Mouse (Mus musculus) left cerebral cortex, postnatal 36 days (tissue): ENCODE results near the gene 9430015G10Rik. TPM values are rescaled to one million over a fixed set of nuclear protein-coding genes. Genes with fewer than 3 reads are reported as not detected.

Experiments
- DNase-seq, 2 experiments: peaks; one replicate each; pipeline ENCODE4 v3.0.0; 2021 to 2022; ENCODE audit warnings: low spot score in 2 of 2, mixed read lengths in 1 of 2
- intact Hi-C: fragments of 180-260 bp; cut with DNase I; formaldehyde crosslinking; loops from one replicate; pipeline ENCODE4 v1.15.1; 2025
- total RNA-seq, 2 experiments: library from RNA; stranded (reverse); gene quantifications; 2 replicates each; pipeline ENCODE4 v1.2.3; 2021

9430015G10Rik gene
- total RNA-seq, 2 experiments from 2014 or later = 27.0 to 35.8 TPM

- intact Hi-C loops = no loop called here
- DNase-seq = no peak
Measured at GRCm38 (mm10) chr4:156093758-156094157, 16.0 kb upstream of the 9430015G10Rik start.

GRCm38 (mm10) chr4:156096191-156096590 lies 13.6 kb upstream of the 9430015G10Rik start:
- no peak for DNase-seq
- intact Hi-C loops = loop anchor here (5.0 kb wide), 1 partner anchor 64 kb away; no protein-coding TSS in a partner anchor

GRCm38 (mm10) chr4:156097770-156098366 lies 11.9 kb upstream of the 9430015G10Rik start:
- intact Hi-C loops = loop anchor here (5.0 kb wide), 1 partner anchor 66 kb away; no protein-coding TSS in a partner anchor
- no peak for DNase-seq

- DNase-seq = no peak
- intact Hi-C loops = loop anchor here (5.0 kb wide), 1 partner anchor 67 kb away; no protein-coding TSS in a partner anchor
Measured at GRCm38 (mm10) chr4:156099427-156099826, 10.4 kb upstream of the 9430015G10Rik start.

- no peak for DNase-seq
- intact Hi-C loops = loop anchor here (5.0 to 10.0 kb wide), 2 partner anchors 106 to 138 kb away; partner anchors contain the start of genes B3galt6, C1qtnf12 and Sdf4
Measured at GRCm38 (mm10) chr4:156100501-156100900, 9.3 kb upstream of the 9430015G10Rik start.

GRCm38 (mm10) chr4:156101481-156101903 lies 8.3 kb upstream of the 9430015G10Rik start:
- no peak for DNase-seq
- intact Hi-C loops = loop anchor here (5.0 to 10.0 kb wide), 2 partner anchors 107 to 139 kb away; partner anchors contain the start of genes B3galt6, C1qtnf12 and Sdf4

- intact Hi-C loops = loop anchor here (5.0 to 10.0 kb wide), 2 partner anchors 109 to 141 kb away; partner anchors contain the start of genes B3galt6, C1qtnf12 and Sdf4
- DNase-seq = no peak
Measured at GRCm38 (mm10) chr4:156103342-156103741, 6.4 kb upstream of the 9430015G10Rik start.

- intact Hi-C loops = loop anchor here (10.0 kb wide), 1 partner anchor 114 kb away; the partner anchor contains the start of genes B3galt6 and Sdf4
- no peak for DNase-seq
Measured at GRCm38 (mm10) chr4:156108606-156109546, 906 bp upstream of the 9430015G10Rik start.

GRCm38 (mm10) chr4:156124077-156124476 lies 14.3 kb downstream of the 9430015G10Rik start:
- intact Hi-C loops = no loop called here
- no peak for DNase-seq

GRCm38 (mm10) chr4:156125393-156125792 lies 15.6 kb downstream of the 9430015G10Rik start:
- intact Hi-C loops = no loop called here

GRCm38 (mm10) chr4:156126841-156127240 lies 17.1 kb downstream of the 9430015G10Rik start:
- intact Hi-C loops = no loop called here

More at GRCm38 (mm10) chr4:156125393-156125792, 15.6 kb downstream of the 9430015G10Rik start:
- DNase-seq = no peak

GRCm38 (mm10) chr4:156128746-156129145 lies 19.0 kb downstream of the 9430015G10Rik start:
- no peak for DNase-seq
- intact Hi-C loops = no loop called here

More at GRCm38 (mm10) chr4:156126841-156127240, 17.1 kb downstream of the 9430015G10Rik start:
- DNase-seq = no peak

- intact Hi-C loops = no loop called here
- DNase-seq = no peak
Measured at GRCm38 (mm10) chr4:156130436-156130835, 20.7 kb downstream of the 9430015G10Rik start, which contains the start of gene Rnf223. Gene Rnf223 (plus strand): TSS chr4:156130513.

GRCm38 (mm10) chr4:156130940-156131339 lies 21.2 kb downstream of the 9430015G10Rik start:
- DNase-seq = no peak
- intact Hi-C loops = no loop called here

- intact Hi-C loops = no loop called here
- DNase-seq = no peak
Measured at GRCm38 (mm10) chr4:156133334-156133733, 23.6 kb downstream of the 9430015G10Rik start.

- DNase-seq = no peak
- intact Hi-C loops = no loop called here
Measured at GRCm38 (mm10) chr4:156133943-156134605, 24.3 kb downstream of the 9430015G10Rik start.

GRCm38 (mm10) chr4:156135112-156135511 lies 25.3 kb downstream of the 9430015G10Rik start:
- intact Hi-C loops = no loop called here
- no peak for DNase-seq

GRCm38 (mm10) chr4:156135801-156136200 lies 26.0 kb downstream of the 9430015G10Rik start:
- intact Hi-C loops = no loop called here
- DNase-seq = no peak
